Mouse (Mus musculus) megakaryocyte-erythroid progenitor cell, adult 5 weeks (primary cell): ENCODE measurements around the gene Inpp5k. TPM values are rescaled to one million over a fixed set of nuclear protein-coding genes. Genes with fewer than 3 reads are reported as not detected.

Experiments used
- polyA plus RNA-seq: library from polyadenylated mRNA; stranded (reverse); fragments of >175 nt; gene quantifications from 2 replicates; pipeline ENCODE4 v1.2.3, GENCODE M21; 2012

Inpp5k gene
- 51.1 and 62.5 TPM in 2 replicates for polyA plus RNA-seq

DNA sequence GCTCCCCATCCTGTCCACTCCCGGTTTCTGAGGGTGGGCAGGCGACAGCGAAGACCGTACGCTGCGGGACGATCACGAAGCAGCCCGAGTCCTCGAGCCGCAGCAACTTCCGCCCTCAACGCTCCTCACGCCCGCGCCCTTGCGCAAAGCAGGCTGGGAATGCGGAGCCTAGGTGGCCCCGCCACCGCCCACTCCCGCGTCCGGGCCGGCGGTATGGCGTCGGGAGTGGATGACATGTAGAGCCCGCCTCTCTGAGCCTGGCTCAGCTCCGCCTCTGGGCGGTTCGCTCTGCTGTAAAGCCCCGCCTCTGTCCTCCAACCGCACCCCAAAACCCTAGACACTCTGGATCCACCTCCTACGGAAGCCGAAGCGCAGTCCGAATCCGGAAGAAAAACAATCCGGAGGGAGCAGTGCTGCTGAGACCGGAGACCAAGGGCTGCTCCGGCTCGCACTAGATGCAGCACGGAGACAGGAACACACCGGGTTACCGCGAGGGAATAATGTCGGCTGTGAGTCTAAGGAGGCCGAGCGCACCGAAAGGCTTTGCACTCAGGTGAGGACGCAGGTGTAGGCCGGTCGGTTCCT is at the start of gene Inpp5k:
Inpp5k (plus strand) TSS at position 344 of the 585 bp plus-strand sequence.

DNA sequence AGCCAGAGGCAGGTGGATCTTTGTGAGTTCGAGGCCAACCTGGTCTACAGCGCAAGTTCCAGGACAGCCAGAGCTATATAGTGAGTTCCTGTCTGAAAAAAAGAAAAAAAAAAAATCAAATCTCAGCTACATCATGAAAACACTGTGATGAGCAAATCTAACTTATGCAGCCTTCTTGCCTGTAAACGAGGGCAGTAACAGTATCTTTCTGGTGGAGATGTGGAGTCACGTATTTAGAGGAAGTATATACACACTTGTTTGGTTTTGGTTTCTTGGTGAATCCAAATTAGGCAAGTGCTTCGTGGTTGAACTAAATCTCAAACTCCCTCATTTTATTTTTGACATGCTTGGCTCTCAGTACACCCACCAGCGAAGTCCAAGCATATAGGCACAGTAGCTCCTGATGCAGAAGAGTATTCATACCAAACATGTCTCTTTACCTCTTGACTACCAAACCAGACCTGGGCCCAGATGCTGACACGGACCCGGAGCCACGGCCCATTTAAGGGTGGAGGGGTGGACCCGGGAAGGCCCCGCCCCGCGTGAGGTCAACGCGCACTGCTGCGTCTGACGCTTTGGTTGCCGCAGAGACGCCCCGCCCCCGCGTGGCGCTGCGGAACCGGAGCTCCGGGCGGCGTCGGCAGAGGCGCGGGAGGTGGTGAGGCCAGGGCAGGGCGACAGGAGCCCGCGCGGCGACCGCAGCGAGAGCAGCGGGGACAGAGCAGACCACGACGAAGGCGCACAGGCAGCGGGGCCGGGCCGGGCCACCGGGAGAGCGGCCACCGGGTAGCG is 43.1 kb upstream of the Inpp5k start, which contains the start of gene Pitpna:
Pitpna (plus strand) TSS at position 605 of the 792 bp plus-strand sequence.

DNA sequence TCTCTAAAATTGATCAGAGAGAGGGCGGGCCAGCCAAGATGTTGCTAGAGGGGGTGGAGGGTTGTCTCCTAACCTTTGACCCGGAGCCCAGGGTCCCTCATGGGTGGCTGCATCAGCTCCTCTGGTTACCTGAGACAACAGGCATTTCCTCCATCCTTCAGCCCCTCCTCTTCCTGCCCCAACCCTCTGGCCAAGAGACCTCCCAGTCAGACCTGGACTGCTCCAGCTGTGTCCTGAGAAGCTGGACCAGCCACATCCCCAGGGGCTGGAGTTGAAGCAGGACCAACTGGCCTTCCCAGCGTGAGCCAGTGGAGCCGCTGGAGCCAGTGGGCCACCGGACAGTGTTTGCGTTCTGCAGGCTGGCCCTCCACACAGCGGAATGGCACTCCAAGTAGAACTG is 19.5 kb downstream of the Inpp5k start, which contains the start of gene Myo1c:
Myo1c (plus strand) TSS at position 194 of the 400 bp plus-strand sequence.

DNA sequence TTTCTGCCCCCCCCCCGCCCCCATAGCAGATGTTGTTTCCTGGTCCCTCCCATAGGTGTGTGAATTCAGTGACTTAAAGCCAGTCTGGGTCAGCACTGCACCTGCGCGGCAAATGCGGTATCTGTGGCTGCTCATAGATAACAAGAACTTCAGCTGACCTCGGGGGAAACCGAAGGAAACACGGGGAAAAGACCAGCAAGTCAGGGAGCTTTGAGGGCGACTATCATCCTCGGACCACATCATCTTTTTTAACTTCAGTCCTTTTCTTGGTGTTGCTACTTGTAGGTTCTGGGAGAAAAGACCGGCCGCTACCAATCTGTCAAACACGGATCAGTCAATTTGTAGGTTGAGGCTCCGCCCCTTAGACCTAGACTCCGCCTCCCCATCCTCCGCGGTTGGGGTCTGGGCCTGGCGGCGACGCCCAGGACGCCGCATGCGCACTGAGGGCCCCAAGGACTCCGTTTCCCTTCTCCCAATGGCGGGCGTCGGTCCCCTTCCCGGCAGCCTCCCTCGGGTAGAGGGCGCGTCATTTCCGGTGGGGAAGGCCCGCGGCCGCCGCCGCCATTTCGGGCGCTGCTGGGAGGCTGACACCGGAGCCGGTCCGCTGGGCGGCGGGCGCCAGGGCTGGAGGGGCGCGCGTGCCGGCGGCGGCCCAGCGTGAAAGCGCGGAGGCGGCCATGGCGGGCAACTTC is 48.1 kb downstream of the Inpp5k start, which contains the start of gene Crk:
Crk (plus strand) TSS at position 513 of the 692 bp plus-strand sequence.

Other genes starting within 250 kb of the Inpp5k start
- gene Serpinf1, start 208.3 kb upstream of the Inpp5k start, polyA plus RNA-seq: 70.7 and 77.3 TPM in 2 replicates
- 0.15 TPM in 1 of 2 replicates, not detected in the other for gene Serpinf2, start 191.4 kb upstream of the Inpp5k start, polyA plus RNA-seq
- gene Wdr81, start 176.3 kb upstream of the Inpp5k start, polyA plus RNA-seq: 19.9 and 22.9 TPM in 2 replicates
- 4.8 and 6.5 TPM in 2 replicates for gene Tlcd2, start 169.3 kb upstream of the Inpp5k start, polyA plus RNA-seq
- gene Prpf8, start 144.2 kb upstream of the Inpp5k start, polyA plus RNA-seq: 39.6 and 47.9 TPM in 2 replicates
- 1.1 and 1.7 TPM in 2 replicates for gene Rilp, start 120.9 kb upstream of the Inpp5k start, polyA plus RNA-seq
- gene Scarf1, start 117.4 kb upstream of the Inpp5k start, polyA plus RNA-seq: 15.1 and 16.1 TPM in 2 replicates
- gene Slc43a2, start 99.3 kb upstream of the Inpp5k start, polyA plus RNA-seq: 11.7 and 18.5 TPM in 2 replicates
- 50.6 and 61.9 TPM in 2 replicates for gene Pitpna, start 42.9 kb upstream of the Inpp5k start, polyA plus RNA-seq
- gene Myo1c, start 19.5 kb downstream of the Inpp5k start, polyA plus RNA-seq: 20.9 and 22.6 TPM in 2 replicates
- 90.4 and 104 TPM in 2 replicates for gene Crk, start 48.3 kb downstream of the Inpp5k start, polyA plus RNA-seq
- 432 and 570 TPM in 2 replicates for gene Ywhae, start 101.9 kb downstream of the Inpp5k start, polyA plus RNA-seq
- gene Doc2b, start 165.1 kb downstream of the Inpp5k start, polyA plus RNA-seq: 0.01 TPM in 1 of 2 replicates, not detected in the other